Mouse (Mus musculus) megakaryocyte, embryonic 14.5 days (primary cell): ENCODE measurements around the gene Slc22a20.

Experiments
- FLI1 ChIP-seq: IDR thresholded peaks from 2 replicates; pipeline ENCODE4 v1.6.1; 2012; ENCODE audit warnings: low read length, inconsistent platforms, mixed read lengths
- GATA1 ChIP-seq: IDR thresholded peaks from 3 replicates; pipeline ENCODE4 v1.6.1; 2012; ENCODE audit warnings: mixed read lengths, low read length, inconsistent platforms, borderline replicate concordance

GRCm38 (mm10) chr19:5950218-5950617, 35.7 kb downstream of the Slc22a20 start:
- TF ChIP-seq GATA1 (no peak), FLI1 (no peak)
